Mouse (Mus musculus) heart, embryonic 14.5 days (tissue): ENCODE results near the gene Arsb. TPM values are rescaled to one million over a fixed set of nuclear protein-coding genes. Genes with fewer than 3 reads are reported as not detected.

Experiments
- ATAC-seq: fragments of 200-750 bp; cut with Nextera tagmentation; 2 replicates; pipeline ENCODE4 v1.8.0; 2017; ENCODE audit warnings: low read depth, moderate TSS enrichment; ENCODE audit not compliant: insufficient number of reproducible peaks, insufficient read depth, low FRiP score
- H3K27ac ChIP-seq, 2 experiments: fragments of 200-500 bp in 1 of 2; fragments of 300-500 bp in 1 of 2; sonication (generic) in 1 of 2; replicated peaks in 1 of 2; 2 replicates each; pipeline ENCODE4 v1.5.1; 2012 to 2014; ENCODE audit warnings: low read depth in 2 of 2, low read length in 2 of 2, control low read depth in 1 of 2, mild to moderate bottlenecking in 1 of 2, mixed read lengths in 1 of 2; ENCODE audit not compliant: control insufficient read depth in 1 of 2, insufficient read depth in 1 of 2
- H3K27me3 ChIP-seq: fragments of 300-500 bp; sonication (generic); 2 replicates; pipeline ENCODE4 v1.6.1; 2014; ENCODE audit warnings: mild to moderate bottlenecking, low read length, control low read depth; ENCODE audit not compliant: control insufficient read depth, insufficient read depth
- H3K36me3 ChIP-seq: fragments of 300-500 bp; sonication (generic); 2 replicates; pipeline ENCODE4 v1.6.1; 2014; ENCODE audit warnings: mild to moderate bottlenecking, control low read depth, low read length, mixed read lengths; ENCODE audit not compliant: control insufficient read depth, insufficient read depth
- H3K4me1 ChIP-seq, 2 experiments: fragments of 200-500 bp in 1 of 2; fragments of 300-500 bp in 1 of 2; sonication (generic) in 1 of 2; 2 replicates each; pipeline ENCODE4 v1.6.1; 2012 to 2014; ENCODE audit warnings: low read length in 2 of 2, control low read depth in 1 of 2, mixed read lengths in 1 of 2; ENCODE audit not compliant: control insufficient read depth in 2 of 2, insufficient read depth in 2 of 2
- H3K4me2 ChIP-seq: fragments of 300-500 bp; sonication (generic); 2 replicates; pipeline ENCODE4 v1.6.1; 2014; ENCODE audit warnings: mild to moderate bottlenecking, low read length
- H3K4me3 ChIP-seq, 2 experiments: fragments of 200-500 bp in 1 of 2; fragments of 300-500 bp in 1 of 2; sonication (generic) in 1 of 2; 2 replicates each; pipeline ENCODE4 v1.5.1; 2012 to 2014; ENCODE audit warnings: low read length in 2 of 2, mild to moderate bottlenecking in 2 of 2, control low read depth in 1 of 2, low read depth in 1 of 2, moderate library complexity in 1 of 2; ENCODE audit not compliant: control insufficient read depth in 1 of 2, insufficient read depth in 1 of 2
- H3K9ac ChIP-seq: fragments of 300-500 bp; sonication (generic); 2 replicates; pipeline ENCODE4 v1.6.1; 2014; ENCODE audit warnings: mild to moderate bottlenecking, low read length
- H3K9me3 ChIP-seq: fragments of 300-500 bp; sonication (generic); 2 replicates; pipeline ENCODE4 v1.6.1; 2016; ENCODE audit warnings: low read length, control low read depth; ENCODE audit not compliant: control insufficient read depth
- WGBS: fragments of 180-500 bp; shearing (Covaris S2); extraction: QIAGEN DNeasy Blood & Tissue Kit; methylation state at CpG from one replicate; pipeline ENCODE4 v1.1.7; 2014; 5-methylcytosine and 5-hydroxymethylcytosine counted together
- polyA plus RNA-seq: library from polyadenylated mRNA; unstranded; fragments of >200 nt; fragmentation: Nextera tagmentation; extraction: Ambion mirVana; gene quantifications from 2 replicates; pipeline ENCODE4 v1.2.1, GENCODE M21; 2014

The Arsb gene
- polyA plus RNA-seq, 1 experiment from 2014 or later: 10.0 TPM

DNA sequence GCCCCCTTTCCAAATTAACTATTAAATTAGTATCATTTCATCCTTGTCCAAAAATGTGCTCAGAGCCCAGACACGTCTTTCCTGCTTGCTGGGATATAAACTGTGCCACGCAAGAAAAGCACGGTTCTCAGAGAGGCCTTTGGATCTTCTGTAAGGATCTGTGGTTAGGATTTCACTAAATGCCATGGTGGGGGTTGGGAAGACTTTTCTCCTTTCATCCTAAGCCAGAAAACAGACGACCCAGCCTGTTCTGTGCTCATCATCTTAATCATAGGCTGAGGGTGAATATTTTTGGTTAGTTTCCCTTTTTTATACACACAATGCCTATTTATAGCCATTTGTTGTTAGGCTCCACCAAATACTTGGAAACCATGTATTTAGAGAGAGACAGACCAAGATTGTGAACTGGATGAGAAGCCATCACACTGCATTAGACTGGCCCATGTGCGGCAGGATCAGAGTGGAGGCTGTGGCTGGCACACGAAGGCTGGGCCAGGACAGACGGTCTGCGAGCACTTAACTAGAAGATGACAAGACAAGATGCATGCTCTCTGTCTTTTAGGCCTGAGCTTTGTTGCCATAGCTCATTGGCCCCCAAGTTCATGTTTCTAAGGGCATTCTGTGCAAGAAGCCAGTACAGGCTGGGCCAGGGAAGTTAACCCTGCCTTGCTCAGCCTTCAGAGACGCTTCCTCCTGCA, 153.5 kb downstream of the Arsb start:
- 77% methylated on average over 9 of the region's 9 CpGs for WGBS
- no peak for ATAC-seq

GRCm38 (mm10) chr13:93930561-93931340, 159.3 kb downstream of the Arsb start:
- Histone ChIP-seq H3K9me3 (no peaks in the 10 kb centered on the region), H3K4me2 (0 out of 2 replicates have a peak overlapping the region, but pooled peaks have one; percentile 16), H3K27me3 (no peaks in the 10 kb centered on the region), H3K9ac (no peak overlapping the region), H3K36me3 (no peaks in the 10 kb centered on the region), H3K27ac (0 out of 4 replicates have a peak overlapping the region, but pooled peaks of 1 of the 2 experiments have one; percentile 17), H3K4me3 (no peak overlapping the region), H3K4me1 (peaks cover 9 to 20% of the 10 kb centered on the region in 2 experiments)
- 30% methylated on average over 7 of the region's 7 CpGs for WGBS
- peak; percentile 59; the same call in 1 of the 2 replicates for ATAC-seq

More for the DNA sequence above, 153.5 kb downstream of the Arsb start:
- H3K36me3 ChIP-seq: no peaks in the 10 kb centered on the region
- 0 out of 4 replicates have a peak overlapping the region, but pooled peaks of 1 of the 2 experiments have one; percentile 9 for H3K27ac ChIP-seq
- peaks cover 16 to 21% of the 10 kb centered on the region in 2 experiments for H3K4me1 ChIP-seq
- no peak overlapping the region for H3K4me3 ChIP-seq
- no peaks in the 10 kb centered on the region for H3K9me3 ChIP-seq
- H3K4me2 ChIP-seq: no peak overlapping the region
- H3K9ac ChIP-seq: no peak overlapping the region
- H3K27me3 ChIP-seq: no peaks in the 10 kb centered on the region

DNA sequence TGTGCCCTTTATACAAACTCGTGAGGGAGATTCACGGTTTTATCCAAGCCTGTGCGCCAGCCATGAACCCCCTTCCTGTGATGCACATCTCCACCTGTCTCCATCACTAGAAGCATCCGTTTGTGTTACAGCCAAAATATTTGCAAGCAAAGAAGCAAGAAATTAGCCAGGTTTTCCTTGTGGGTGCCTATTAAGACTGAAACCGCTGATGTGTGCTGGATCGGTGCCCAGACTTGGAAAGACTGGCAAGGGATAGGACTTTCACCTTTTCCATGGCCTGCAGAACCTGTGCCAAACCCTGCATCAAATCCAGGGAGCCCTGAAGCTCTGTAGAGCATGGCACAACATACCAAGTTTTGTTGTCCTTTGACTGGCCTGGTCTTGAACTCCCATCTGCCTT, 165.0 kb downstream of the Arsb start:
- peaks cover 4 to 11% of the 10 kb centered on the region in 2 experiments; a peak in 3 of 4 replicates for H3K4me1 ChIP-seq
- 76% methylated on average over 6 of the region's 6 CpGs for WGBS
- no peaks in the 10 kb centered on the region for H3K9me3 ChIP-seq
- no peaks in the 10 kb centered on the region for H3K27me3 ChIP-seq
- no peak overlapping the region for H3K4me2 ChIP-seq
- ATAC-seq: no peak
- H3K36me3 ChIP-seq: no peaks in the 10 kb centered on the region
- H3K9ac ChIP-seq: no peak overlapping the region
- no peak overlapping the region for H3K4me3 ChIP-seq
- H3K27ac ChIP-seq: no peak overlapping the region

- Histone ChIP-seq H3K4me1 (peaks cover 4 to 8% of the 10 kb centered on the region in 2 experiments; a peak in 3 of 4 replicates), H3K9ac (no peak overlapping the region), H3K4me3 (no peak overlapping the region), H3K4me2 (no peak overlapping the region), H3K36me3 (no peaks in the 10 kb centered on the region), H3K27me3 (no peaks in the 10 kb centered on the region), H3K27ac (no peak overlapping the region), H3K9me3 (no peaks in the 10 kb centered on the region)
- WGBS: 37% methylated on average over 2 of the region's 2 CpGs
- ATAC-seq: no peak
These were observed 166.7 kb downstream of the Arsb start for GRCm38 (mm10) chr13:93938118-93938517.

DNA sequence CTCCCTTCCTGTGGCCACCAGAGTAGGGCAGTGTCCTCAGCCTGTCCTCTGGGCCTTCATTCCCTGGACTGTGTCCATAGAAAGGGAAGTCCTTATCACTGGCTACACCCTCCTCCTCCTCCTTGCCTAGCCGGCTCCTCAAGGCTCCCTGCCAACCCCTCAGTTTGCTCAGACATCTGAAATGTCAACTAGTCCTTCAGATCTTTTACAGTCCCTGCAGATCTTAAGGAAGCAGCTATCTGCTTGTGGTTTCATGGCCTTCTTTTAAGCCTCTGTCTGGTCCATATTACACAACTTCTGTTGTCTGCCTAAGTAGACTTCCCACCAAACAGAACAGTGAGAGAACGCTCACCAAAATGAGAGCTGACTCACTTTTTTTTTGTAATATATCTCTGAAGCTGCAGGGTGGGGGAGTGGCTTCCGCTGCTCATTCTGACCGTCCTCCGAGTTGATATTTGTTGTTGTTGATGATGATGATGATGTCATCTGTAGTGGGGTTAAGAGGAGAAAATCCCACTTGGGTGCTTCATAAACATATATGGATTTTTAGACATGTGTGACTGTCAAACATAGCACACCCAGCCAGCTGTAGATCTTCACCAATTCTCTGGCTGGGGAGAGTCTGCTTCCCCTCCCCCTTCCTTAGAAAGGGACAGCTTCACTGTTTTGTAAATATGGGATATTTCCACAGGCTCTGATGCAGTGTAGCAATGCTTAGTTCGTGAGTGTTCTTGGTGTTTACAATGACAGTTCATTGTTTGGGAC, 168.1 kb downstream of the Arsb start:
- Histone ChIP-seq H3K4me1 (peaks cover 4 to 8% of the 10 kb centered on the region in 2 experiments; a peak in 3 of 4 replicates), H3K36me3 (no peaks in the 10 kb centered on the region), H3K27ac (0 out of 4 replicates have a peak overlapping the region, but pooled peaks of 1 of the 2 experiments have one; percentile 24), H3K9me3 (no peaks in the 10 kb centered on the region), H3K27me3 (no peaks in the 10 kb centered on the region), H3K9ac (no peak overlapping the region), H3K4me3 (no peak overlapping the region), H3K4me2 (no peak overlapping the region; the same call in 1 of the 2 replicates)
- ATAC-seq: 0 out of 2 replicates have a peak, but pooled peaks have one; percentile 45
- WGBS: 45% methylated on average over 6 of the region's 6 CpGs

DNA sequence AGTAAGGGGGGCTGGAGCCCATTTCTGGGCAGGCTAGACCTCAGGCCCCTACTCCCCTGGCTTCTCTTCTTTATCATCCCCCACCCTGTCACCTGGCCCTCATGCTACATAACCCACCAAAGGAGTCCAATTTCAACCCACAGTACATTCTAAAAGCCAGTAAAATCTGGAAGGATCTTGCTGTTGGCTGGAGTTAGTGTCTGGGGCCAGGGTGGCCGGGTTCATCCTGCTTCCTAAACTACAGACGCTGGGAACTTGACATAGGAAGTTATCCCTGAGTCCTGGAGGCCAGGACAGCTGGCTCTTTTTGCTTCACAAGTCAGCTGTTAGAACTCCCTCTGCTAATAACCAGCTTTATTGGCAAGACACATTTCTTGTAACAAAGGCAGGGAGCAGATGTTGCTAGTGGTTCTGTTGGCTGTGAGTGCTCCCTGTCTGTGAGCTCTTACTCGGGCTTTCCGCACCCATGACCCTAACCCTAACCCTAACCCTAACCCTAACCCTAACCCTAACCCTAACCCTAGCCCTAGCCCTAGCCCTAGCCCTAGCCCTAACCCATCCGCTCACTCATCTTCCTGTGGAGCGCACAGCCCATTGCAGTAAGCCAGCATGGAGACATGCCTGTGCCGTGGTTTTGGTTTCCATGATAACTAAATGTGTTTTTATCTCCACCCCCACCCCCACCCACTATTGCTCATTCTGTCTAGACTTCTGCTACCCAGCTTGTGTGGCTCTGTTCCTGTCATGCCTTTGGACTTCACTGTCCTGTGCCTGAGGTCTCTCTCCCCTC, 169.5 kb downstream of the Arsb start:
- no peak overlapping the region for H3K27ac ChIP-seq
- ATAC-seq: peak; percentile 20; the same call in 1 of the 2 replicates
- WGBS: 68% methylated on average over 7 of the region's 7 CpGs
- peaks cover 4 to 8% of the 10 kb centered on the region in 2 experiments; a peak in 3 of 4 replicates for H3K4me1 ChIP-seq
- H3K9ac ChIP-seq: no peak overlapping the region
- H3K4me2 ChIP-seq: no peak overlapping the region
- no peaks in the 10 kb centered on the region for H3K36me3 ChIP-seq
- no peaks in the 10 kb centered on the region for H3K27me3 ChIP-seq
- H3K9me3 ChIP-seq: no peaks in the 10 kb centered on the region
- no peak overlapping the region for H3K4me3 ChIP-seq
